Mouse (Mus musculus) effector memory CD4-positive, alpha-beta T cell, adult 5 months (primary cell): ENCODE data around the gene Hddc2. TPM values are rescaled to one million over a fixed set of nuclear protein-coding genes. Genes with fewer than 3 reads are reported as not detected.

ENCODE experiments used
- polyA plus RNA-seq: library from polyadenylated mRNA; unstranded; fragments of 100-300 nt; shearing (Covaris generic); gene quantifications from one replicate; pipeline ENCODE4 v1.2.1, GENCODE M21; 2017

Gene Hddc2
- 34.9 TPM for polyA plus RNA-seq

DNA sequence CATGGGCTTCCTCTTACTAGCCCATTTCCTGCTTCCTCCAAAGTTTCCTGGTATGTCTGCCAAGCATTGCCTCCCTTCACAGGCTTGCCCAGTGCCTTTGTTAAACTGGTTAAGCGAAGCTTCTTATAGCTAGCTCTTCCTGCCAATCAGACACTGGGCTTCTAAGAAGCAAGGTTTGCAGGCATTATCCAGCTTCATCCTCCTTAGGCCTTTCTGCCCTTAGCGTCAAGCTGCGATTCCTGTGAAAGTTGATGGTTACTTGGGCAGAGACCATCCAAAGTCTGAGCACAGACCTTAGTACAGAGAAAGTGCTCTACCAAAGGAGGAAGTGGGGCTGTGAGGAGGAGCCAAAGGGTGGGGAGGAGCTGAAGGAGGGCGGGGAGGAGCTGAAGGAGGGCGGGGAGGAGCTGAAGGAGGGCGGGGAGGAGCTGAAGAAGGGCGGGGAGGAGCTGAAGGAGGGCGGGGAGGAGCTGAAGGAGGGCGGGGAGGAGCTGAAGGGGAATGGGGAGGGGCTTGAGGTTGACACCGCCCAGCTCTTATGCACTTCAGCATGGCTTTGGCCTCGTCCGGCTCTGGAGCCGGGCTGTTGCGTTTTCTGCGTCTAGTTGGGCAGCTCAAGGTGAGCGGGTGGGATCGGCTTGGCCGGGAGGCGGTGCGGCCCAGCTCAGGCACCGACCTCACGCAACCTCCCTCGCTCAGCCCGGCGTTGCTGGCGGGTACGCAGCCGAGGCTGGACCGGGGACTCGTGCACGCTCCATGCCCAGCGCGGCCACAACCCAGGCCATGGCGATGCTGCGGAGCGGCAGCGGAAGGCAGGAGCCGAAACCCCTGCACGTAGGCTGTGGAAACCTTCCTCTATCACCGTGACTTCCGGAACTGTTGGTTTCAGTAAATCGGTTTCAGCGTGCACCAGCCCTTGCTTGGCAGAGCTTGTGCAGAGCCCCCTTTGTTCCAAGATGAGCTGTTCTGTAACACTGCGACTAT is at the start of gene Hddc2:
Gene Hddc2, plus strand, starts transcription at position 519 of the 984 bp plus-strand sequence.

Other genes starting within 250 kb of the Hddc2 start
- not detected for gene Tpd52l1, start 132.6 kb downstream of the Hddc2 start, polyA plus RNA-seq